Mouse (Mus musculus): ENCODE data around the gene H2-D1. TPM values are rescaled to one million over a fixed set of nuclear protein-coding genes. Genes with fewer than 3 reads are reported as not detected.

The H2-D1 gene
- polyA plus RNA-seq, 1 experiment from 2014 or later: 134 TPM

DNA sequence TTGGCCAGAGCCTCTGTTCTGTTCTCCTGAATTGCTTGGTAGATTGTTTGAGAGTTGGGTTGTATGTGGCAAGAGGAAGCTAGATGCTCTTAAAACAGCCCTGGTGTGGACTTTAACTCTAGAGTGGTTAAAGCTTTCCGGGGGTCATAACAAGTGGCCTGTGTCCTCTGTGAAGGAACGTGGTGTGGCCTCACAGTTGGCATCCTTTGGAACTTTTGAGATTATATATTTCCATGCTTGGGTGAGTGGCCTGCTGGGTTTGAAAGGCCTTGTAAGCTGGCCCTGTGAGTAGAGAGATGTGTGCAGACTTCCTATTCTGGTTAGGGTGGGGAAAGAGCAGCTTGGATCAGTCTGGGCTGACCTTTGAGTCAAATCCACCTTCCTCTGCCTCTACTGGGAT is 17.5 kb upstream of the H2-D1 start:
- Histone ChIP-seq H3K9me3 (ENCODE audit: control insufficient read depth, low read length) (no peaks in the 10 kb centered on the region), H3K4me2 (ENCODE audit: low read length) (peak overlapping the region; percentile 78), H3K27ac (ENCODE audit: low read depth, low read length) (no peak overlapping the region), H3K9ac (ENCODE audit: low read depth, low read length) (peak overlapping the region; percentile 15; the same call in 1 of the 2 replicates), H3K4me3 (ENCODE audit: low read length) (0 out of 2 replicates have a peak overlapping the region, but pooled peaks have one; percentile 2), H3K27me3 (replicated peaks; ENCODE audit: control insufficient read depth, insufficient read depth, low read length) (no peaks in the 10 kb centered on the region), H3K4me1 (ENCODE audit: control insufficient read depth, insufficient read depth, low read depth, low read length) (peaks cover 38% of the 10 kb centered on the region), H3K36me3 (ENCODE audit: control insufficient read depth, insufficient read depth, low read length) (peaks cover 58% of the 10 kb centered on the region)
- 63% methylated on average over 2 of the region's 2 CpGs for WGBS
- no peak for ATAC-seq

DNA sequence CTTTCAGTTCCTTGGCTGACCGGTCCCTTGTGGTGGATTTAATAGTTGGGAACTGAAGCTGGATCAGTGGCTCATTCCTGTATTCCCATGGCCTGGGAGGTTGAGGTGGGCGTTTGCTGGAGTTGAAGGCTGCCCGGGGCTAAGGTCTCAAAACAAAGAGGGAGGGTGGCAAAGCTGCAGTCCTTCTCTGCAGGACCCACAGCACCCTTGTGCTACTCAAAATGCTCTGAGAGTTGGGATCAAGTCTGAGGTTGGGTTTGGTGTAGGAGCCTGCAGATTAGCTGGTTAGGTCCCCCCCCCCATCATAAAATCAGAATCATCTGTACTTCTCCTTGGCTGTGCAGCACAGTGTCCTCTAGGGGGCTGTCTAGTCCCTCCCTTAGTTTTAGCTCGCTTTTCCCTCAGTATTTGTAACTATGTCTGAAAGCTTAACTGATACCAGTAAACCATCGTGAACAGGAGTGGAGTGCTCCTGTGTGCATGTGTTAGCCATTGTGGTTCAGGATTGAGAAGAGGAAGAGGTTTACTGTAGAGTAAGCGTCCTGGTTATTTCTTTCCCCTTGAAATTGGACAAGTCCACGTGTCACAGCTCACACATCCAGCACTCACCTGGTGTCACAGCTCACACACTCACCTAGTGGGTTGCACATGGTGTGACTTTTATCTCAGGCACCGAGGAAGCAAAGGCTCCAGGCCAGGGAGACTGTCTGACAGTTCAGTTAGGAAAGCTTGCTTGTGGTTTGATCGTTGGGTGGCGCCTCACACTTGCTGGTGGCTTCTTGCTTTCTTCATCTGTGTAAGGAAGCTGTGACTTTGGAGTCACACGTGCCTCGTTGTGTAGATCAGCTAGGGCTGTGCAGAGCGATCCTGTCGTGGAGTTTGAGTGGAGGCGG is 16.6 kb upstream of the H2-D1 start:
- 78% methylated on average over 15 of the region's 15 CpGs for WGBS
- no peak for ATAC-seq
- Histone ChIP-seq H3K4me2 (ENCODE audit: low read length) (0 out of 2 replicates have a peak overlapping the region, but pooled peaks have one; percentile 4), H3K9ac (ENCODE audit: low read depth, low read length) (no peak overlapping the region), H3K4me3 (ENCODE audit: low read length) (no peak overlapping the region), H3K27me3 (replicated peaks; ENCODE audit: control insufficient read depth, insufficient read depth, low read length) (no peaks in the 10 kb centered on the region), H3K9me3 (ENCODE audit: control insufficient read depth, low read length) (no peaks in the 10 kb centered on the region), H3K36me3 (ENCODE audit: control insufficient read depth, insufficient read depth, low read length) (peaks cover 68% of the 10 kb centered on the region), H3K4me1 (ENCODE audit: control insufficient read depth, insufficient read depth, low read depth, low read length) (peaks cover 32% of the 10 kb centered on the region), H3K27ac (ENCODE audit: low read depth, low read length) (no peak overlapping the region)

DNA sequence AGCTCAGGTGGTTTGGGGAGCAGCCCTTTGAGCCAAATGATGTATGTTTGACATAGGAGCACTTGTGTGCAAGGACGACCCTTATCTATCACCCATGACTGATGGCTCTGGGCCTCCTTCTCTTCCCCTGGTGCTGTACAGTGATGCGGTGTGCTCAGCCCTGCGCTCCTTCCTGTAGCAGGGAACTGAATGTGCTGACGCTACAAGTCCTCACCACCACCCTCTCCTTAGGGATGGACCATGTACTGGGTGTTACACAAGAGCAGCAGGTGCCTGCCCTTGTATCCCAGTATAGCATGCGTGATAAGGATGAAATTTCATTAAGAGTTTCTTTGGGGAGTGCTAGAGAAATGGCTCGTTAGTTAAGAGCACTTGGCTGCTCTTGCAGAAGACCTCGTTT is 15.4 kb upstream of the H2-D1 start:
- Histone ChIP-seq H3K4me3 (ENCODE audit: low read length) (no peak overlapping the region), H3K27me3 (replicated peaks; ENCODE audit: control insufficient read depth, insufficient read depth, low read length) (no peaks in the 10 kb centered on the region), H3K9me3 (ENCODE audit: control insufficient read depth, low read length) (no peaks in the 10 kb centered on the region), H3K9ac (ENCODE audit: low read depth, low read length) (no peak overlapping the region), H3K36me3 (ENCODE audit: control insufficient read depth, insufficient read depth, low read length) (peaks cover 77% of the 10 kb centered on the region), H3K4me1 (ENCODE audit: control insufficient read depth, insufficient read depth, low read depth, low read length) (peaks cover 32% of the 10 kb centered on the region), H3K4me2 (ENCODE audit: low read length) (no peak overlapping the region), H3K27ac (ENCODE audit: low read depth, low read length) (no peak overlapping the region)
- WGBS: 82% methylated on average over 7 of the region's 7 CpGs
- ATAC-seq: no peak

DNA sequence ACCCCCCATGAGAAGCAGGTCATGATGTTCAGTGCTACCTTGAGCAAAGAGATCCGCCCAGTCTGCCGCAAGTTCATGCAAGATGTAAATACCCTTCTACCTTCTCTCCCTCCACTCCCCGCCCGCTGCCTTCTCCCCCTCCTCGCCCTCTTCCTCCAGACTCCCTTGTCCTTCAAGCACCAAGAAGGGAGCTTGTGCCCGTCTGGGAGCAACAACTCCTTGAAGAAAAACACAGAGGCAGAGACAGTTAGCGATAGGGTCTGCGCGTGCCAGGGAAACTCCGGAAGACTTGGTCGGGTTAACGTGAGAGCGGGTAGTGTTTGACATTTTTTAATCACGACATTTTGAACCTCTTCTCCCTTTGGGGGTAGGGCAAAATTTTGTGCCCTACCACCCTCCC is 13.5 kb upstream of the H2-D1 start:
- H3K9me3 ChIP-seq (ENCODE audit: control insufficient read depth, low read length): no peaks in the 10 kb centered on the region
- no peak overlapping the region for H3K4me3 ChIP-seq (ENCODE audit: low read length)
- peaks cover 89% of the 10 kb centered on the region for H3K36me3 ChIP-seq (ENCODE audit: control insufficient read depth, insufficient read depth, low read length)
- no peaks in the 10 kb centered on the region for H3K27me3 ChIP-seq (replicated peaks; ENCODE audit: control insufficient read depth, insufficient read depth, low read length)
- H3K27ac ChIP-seq (ENCODE audit: low read depth, low read length): no peak overlapping the region
- no peak overlapping the region for H3K9ac ChIP-seq (ENCODE audit: low read depth, low read length)
- H3K4me1 ChIP-seq (ENCODE audit: control insufficient read depth, insufficient read depth, low read depth, low read length): peaks cover 26% of the 10 kb centered on the region
- no peak for ATAC-seq
- 85% methylated on average over 14 of the region's 14 CpGs for WGBS
- H3K4me2 ChIP-seq (ENCODE audit: low read length): no peak overlapping the region

DNA sequence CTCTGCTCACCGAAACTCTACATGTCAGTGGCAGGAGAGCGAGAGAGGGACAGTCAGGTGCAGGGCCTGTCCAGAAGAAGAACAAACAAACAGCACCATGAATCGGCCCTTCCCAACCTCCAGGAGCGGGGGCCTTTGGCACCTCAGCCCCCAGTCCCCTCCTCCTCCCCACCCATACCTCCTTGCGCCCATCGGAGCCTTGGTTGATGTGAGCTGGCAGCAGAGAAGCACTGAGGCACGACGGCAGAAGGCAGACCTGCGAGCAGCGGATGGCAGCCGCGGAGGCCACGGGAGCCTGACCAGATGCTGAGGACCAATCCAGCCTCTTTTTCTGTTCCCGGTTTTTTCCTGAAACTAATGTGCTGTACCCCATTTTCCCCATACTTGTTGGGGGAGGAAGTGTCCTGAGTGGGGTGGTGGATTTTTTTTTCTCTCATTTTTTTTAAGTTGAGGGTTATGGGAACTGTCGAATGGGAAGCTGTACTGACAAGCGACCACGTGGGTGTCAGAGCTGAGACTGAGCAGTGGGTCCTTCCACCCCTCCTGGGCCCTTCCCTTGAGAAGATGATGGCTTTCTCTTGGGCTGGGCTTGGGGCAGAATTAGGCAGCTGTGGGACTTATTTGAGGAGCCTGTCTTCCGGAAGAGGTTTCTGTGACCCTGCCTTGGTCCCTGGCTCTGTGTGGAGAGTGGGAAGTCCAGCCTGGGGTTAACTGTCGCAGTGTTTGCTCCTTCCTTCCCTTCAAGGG is 12.9 kb upstream of the H2-D1 start:
- no peaks in the 10 kb centered on the region for H3K27me3 ChIP-seq (replicated peaks; ENCODE audit: control insufficient read depth, insufficient read depth, low read length)
- WGBS: 81% methylated on average over 19 of the region's 19 CpGs
- no peak for ATAC-seq

DNA sequence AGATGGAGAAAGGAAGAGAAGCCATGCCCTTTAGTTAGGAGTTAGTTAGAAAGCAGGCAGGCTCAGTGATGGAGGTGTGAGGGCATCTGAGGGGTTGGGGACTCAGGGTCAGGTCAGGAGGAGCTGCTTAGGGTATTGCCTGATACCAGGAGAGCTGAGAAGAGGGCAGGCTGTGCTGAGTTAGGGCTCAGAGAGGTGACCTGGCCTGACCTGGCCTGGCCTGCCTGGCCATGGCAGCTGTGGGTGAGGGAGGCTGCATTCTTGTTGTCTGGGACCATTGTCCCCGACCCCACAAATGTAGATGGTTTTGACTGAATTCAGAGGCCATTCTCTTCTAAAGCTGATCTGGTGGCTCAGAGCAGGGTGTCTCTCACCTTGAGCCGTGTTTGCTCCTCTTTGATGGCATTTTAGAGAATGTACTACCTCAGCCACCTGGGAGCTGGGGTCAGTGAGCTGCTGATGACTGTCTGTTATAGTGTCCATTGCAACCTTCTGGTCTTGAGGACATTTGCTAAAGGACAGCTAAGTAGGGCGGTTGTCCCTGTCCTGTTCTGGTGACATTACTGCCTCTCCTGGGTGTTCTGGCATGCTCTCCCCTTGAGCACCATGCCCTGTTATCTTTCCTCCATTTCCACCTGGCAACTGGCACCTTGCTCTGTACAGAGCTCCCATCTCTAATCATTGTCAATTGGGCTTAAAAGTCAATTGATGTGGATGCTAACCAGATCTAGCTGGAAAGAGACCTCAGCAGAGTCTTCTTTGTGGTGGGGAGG is 12.0 kb upstream of the H2-D1 start:
- H3K9me3 ChIP-seq (ENCODE audit: control insufficient read depth, low read length): no peaks in the 10 kb centered on the region
- H3K4me2 ChIP-seq (ENCODE audit: low read length): no peak overlapping the region
- no peak overlapping the region for H3K4me3 ChIP-seq (ENCODE audit: low read length)
- 88% methylated on average over 3 of the region's 3 CpGs for WGBS
- H3K27ac ChIP-seq (ENCODE audit: low read depth, low read length): no peak overlapping the region
- H3K27me3 ChIP-seq (replicated peaks; ENCODE audit: control insufficient read depth, insufficient read depth, low read length): no peaks in the 10 kb centered on the region
- H3K9ac ChIP-seq (ENCODE audit: low read depth, low read length): no peak overlapping the region; the same call in none of the 2 replicates
- peaks cover 78% of the 10 kb centered on the region for H3K36me3 ChIP-seq (ENCODE audit: control insufficient read depth, insufficient read depth, low read length)
- no peak for ATAC-seq
- peaks cover 10% of the 10 kb centered on the region for H3K4me1 ChIP-seq (ENCODE audit: control insufficient read depth, insufficient read depth, low read depth, low read length)

More for the DNA sequence above, 12.9 kb upstream of the H2-D1 start:
- Histone ChIP-seq H3K9ac (ENCODE audit: low read depth, low read length) (no peak overlapping the region), H3K4me3 (ENCODE audit: low read length) (no peak overlapping the region), H3K4me1 (ENCODE audit: control insufficient read depth, insufficient read depth, low read depth, low read length) (peaks cover 19% of the 10 kb centered on the region), H3K36me3 (ENCODE audit: control insufficient read depth, insufficient read depth, low read length) (peaks cover 84% of the 10 kb centered on the region), H3K4me2 (ENCODE audit: low read length) (no peak overlapping the region), H3K27ac (ENCODE audit: low read depth, low read length) (no peak overlapping the region), H3K9me3 (ENCODE audit: control insufficient read depth, low read length) (no peaks in the 10 kb centered on the region)

DNA sequence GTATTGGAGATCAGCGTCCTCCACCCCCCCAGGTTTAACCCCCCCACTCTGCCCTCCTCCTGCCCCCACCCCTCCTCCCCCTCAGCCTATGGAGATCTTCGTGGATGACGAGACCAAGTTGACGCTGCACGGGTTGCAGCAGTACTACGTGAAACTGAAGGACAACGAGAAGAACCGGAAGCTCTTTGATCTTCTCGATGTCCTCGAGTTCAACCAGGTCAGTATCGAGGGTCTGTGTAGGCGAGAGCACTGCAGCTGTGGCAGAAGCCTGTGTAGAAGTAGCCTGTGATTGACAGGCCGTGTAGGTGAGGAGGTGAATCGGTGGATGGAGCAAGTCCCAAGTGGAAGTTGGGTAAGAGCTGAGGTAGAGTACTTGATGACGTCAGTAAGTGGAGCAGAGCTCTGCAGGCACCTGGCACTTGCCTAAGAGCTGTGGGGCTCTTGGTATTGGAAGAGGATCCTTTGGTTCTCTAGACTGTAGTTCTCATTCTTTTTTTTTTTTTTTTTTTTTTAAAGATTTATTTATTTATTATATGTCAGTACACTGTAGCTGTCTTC is 11.3 kb upstream of the H2-D1 start:
- Histone ChIP-seq H3K27ac (ENCODE audit: low read depth, low read length) (no peak overlapping the region), H3K4me1 (ENCODE audit: control insufficient read depth, insufficient read depth, low read depth, low read length) (peaks cover 4% of the 10 kb centered on the region), H3K9me3 (ENCODE audit: control insufficient read depth, low read length) (no peaks in the 10 kb centered on the region), H3K4me3 (ENCODE audit: low read length) (no peak overlapping the region), H3K4me2 (ENCODE audit: low read length) (no peak overlapping the region), H3K36me3 (ENCODE audit: control insufficient read depth, insufficient read depth, low read length) (peaks cover 73% of the 10 kb centered on the region), H3K27me3 (replicated peaks; ENCODE audit: control insufficient read depth, insufficient read depth, low read length) (no peaks in the 10 kb centered on the region), H3K9ac (ENCODE audit: low read depth, low read length) (no peak overlapping the region)
- no peak for ATAC-seq
- 80% methylated on average over 15 of the region's 15 CpGs for WGBS

DNA sequence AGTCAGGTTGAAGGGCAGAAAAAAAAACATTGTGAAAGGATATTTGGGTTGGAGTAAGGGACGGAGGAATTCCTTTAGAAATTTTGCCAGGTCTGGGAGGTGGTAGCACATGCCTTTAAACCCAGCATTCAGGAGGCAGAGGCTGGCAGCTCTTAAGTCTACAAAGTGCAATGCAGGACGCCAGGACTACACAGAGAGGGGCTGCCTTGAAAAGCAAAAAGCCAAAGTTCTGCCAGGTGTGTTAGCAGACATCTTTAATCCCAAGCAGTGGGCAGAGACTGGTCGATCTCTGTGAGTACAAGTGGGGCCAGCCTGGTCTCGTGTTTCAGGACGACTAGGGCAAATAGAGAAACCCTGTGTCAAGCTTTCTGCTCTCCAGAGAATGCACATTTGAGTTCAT is 10.5 kb upstream of the H2-D1 start:
- H3K9ac ChIP-seq (ENCODE audit: low read depth, low read length): no peak overlapping the region
- 87% methylated on average over 5 of the region's 5 CpGs for WGBS
- no peak overlapping the region for H3K4me2 ChIP-seq (ENCODE audit: low read length)
- no peaks in the 10 kb centered on the region for H3K9me3 ChIP-seq (ENCODE audit: control insufficient read depth, low read length)
- no peak overlapping the region for H3K27ac ChIP-seq (ENCODE audit: low read depth, low read length)
- peaks cover 66% of the 10 kb centered on the region for H3K36me3 ChIP-seq (ENCODE audit: control insufficient read depth, insufficient read depth, low read length)
- H3K27me3 ChIP-seq (replicated peaks; ENCODE audit: control insufficient read depth, insufficient read depth, low read length): no peaks in the 10 kb centered on the region
- ATAC-seq: no peak
- H3K4me3 ChIP-seq (ENCODE audit: low read length): no peak overlapping the region
- no peaks in the 10 kb centered on the region; the same call in 1 of the 2 replicates for H3K4me1 ChIP-seq (ENCODE audit: control insufficient read depth, insufficient read depth, low read depth, low read length)

Data from hindbrain, embryonic 16.5 days (tissue).